Mouse (Mus musculus): Measurements from ENCODE around the gene Tnip1.

- TF ChIP-seq CTCF (conservative IDR thresholded peaks at IDR 0.05 in 1 of 2, IDR thresholded peaks at IDR 0.05 in 1 of 2; ENCODE audit: low read depth in 2 of 2, low read length in 2 of 2), result no peak
- TF ChIP-seq RAD21 (IDR thresholded peaks at IDR 0.05; ENCODE audit: low read depth, low read length), result no peak
- TF ChIP-seq EP300 (IDR thresholded peaks at IDR 0.05; ENCODE audit: low read length), result no peak
- no peak for TF ChIP-seq POLR2A (IDR thresholded peaks at IDR 0.05; ENCODE audit: low read depth, low read length)
Observed at GRCm38 (mm10) chr11:55011440-55011839, 48.7 kb upstream of the Tnip1 start.
